ENCODE assay signal across 21 mouse cellular contexts in the genomic region with DNA sequence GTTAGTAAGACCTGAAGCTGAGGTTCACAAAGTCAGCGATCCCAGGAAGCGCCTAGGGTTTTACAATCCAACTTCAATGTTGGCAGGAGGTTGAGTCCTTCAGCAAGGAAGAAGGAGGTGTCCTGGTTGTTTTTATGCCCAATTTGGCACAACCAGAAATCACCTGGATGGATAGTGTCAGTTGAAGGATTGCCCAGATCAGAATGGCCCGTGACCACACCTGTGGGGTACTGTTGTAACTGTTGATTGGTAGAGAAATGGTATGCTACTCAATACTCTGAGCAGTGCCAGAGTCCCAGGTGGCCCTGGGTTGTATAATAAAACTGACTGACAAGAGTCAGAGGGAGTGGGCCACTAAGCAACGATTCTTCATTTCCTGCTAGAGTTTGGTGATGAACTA.
"Had no signal": no experiment of that assay in that cellular context is flagged by ENCODE, and none has a peak within 500 bp of the region (broad histone marks: within the 10 kb centered on the region; RNA-seq: fewer than 3 reads in every experiment).

No protein-coding gene starts in this region.

- DNase-seq: gastrocnemius, adult 2 months; gastrocnemius, postnatal 10 days; gastrocnemius, postnatal 25 days; heart, postnatal 10 days; heart, postnatal 4 days; kidney, postnatal 4 days; liver; liver, embryonic 13.5 days had no signal

- H3K4me3 ChIP-seq: gastrocnemius, adult 2 months; heart, embryonic 10.5 days; heart, embryonic 12.5 days; hindbrain, embryonic 10.5 days; hindbrain, embryonic 12.5 days; intestine, embryonic 15.5 days; left cerebral cortex, adult 2 months; limb, embryonic 10.5 days; limb, embryonic 12.5 days; liver, embryonic 13.5 days; liver, embryonic 15.5 days had no signal

- H3K4me1 ChIP-seq: intestine, embryonic 15.5 days had no signal

- H3K27me3 ChIP-seq: heart, embryonic 12.5 days; hindbrain, embryonic 12.5 days; intestine, embryonic 15.5 days; limb, embryonic 12.5 days had no signal

- ATAC-seq: inflammation-experienced regulatory T-cells, adult 6 months; intestine, embryonic 15.5 days; intestine, postnatal 0 days had no signal

- H3K27ac ChIP-seq: gastrocnemius, adult 2 months; heart, embryonic 10.5 days; hindbrain, embryonic 10.5 days; hindbrain, embryonic 12.5 days; hindbrain, embryonic 14.5 days; intestine, embryonic 15.5 days; limb, embryonic 10.5 days; limb, embryonic 12.5 days; liver, embryonic 13.5 days; liver, embryonic 15.5 days had no signal

- H3K36me3 ChIP-seq: heart, embryonic 10.5 days; heart, embryonic 12.5 days; hindbrain, embryonic 10.5 days; hindbrain, embryonic 12.5 days; intestine, embryonic 15.5 days; limb, embryonic 10.5 days; limb, embryonic 12.5 days; liver, embryonic 13.5 days; liver, embryonic 15.5 days had no signal

- H3K9ac ChIP-seq: heart, embryonic 12.5 days; hindbrain, embryonic 12.5 days; hindbrain, embryonic 14.5 days; intestine, embryonic 15.5 days; limb, embryonic 12.5 days; liver, embryonic 15.5 days had no signal

- H3K4me2 ChIP-seq: heart, embryonic 12.5 days; hindbrain, embryonic 12.5 days; hindbrain, embryonic 14.5 days; intestine, embryonic 15.5 days; limb, embryonic 12.5 days; liver, embryonic 11.5 days; liver, embryonic 15.5 days had no signal

- H3K9me3 ChIP-seq: heart, embryonic 10.5 days; heart, embryonic 12.5 days; hindbrain, embryonic 10.5 days; hindbrain, embryonic 12.5 days; intestine, embryonic 15.5 days; limb, embryonic 10.5 days; limb, embryonic 12.5 days; liver, embryonic 13.5 days; liver, embryonic 15.5 days had no signal
